Mouse (Mus musculus): ENCODE results near the gene Hoxd3.

DNA sequence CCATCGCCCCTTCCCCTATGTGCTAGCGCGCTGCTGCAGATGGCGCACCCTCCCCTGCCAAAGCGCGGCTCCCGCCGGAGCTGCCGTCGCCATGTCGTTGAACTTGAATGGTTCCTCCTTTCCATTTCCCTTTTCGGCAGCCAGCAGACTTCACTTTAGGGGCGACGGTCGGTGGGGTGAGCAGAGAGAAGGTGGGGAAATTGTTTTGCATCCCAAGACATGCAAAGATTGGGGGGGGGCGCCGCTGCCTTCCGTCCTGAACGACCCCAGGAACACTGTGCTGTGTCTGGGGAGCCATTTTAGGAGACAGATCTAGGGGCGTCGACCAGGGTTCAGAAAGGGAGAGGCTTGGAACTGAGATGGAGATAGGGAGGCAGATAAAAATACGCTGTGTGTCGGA lies 31.7 kb upstream of the Hoxd3 start:
- TF ChIP-seq CTCF (IDR thresholded peaks at IDR 0.05; ENCODE audit: low read depth, low read length), result no peak
- TF ChIP-seq EP300 (IDR thresholded peaks at IDR 0.05; ENCODE audit: insufficient read depth, low read depth, low read length), result no peak

Data from ES-Bruce4 (cell line).